ENCODE assay signal across 21 mouse cellular contexts in the genomic region with DNA sequence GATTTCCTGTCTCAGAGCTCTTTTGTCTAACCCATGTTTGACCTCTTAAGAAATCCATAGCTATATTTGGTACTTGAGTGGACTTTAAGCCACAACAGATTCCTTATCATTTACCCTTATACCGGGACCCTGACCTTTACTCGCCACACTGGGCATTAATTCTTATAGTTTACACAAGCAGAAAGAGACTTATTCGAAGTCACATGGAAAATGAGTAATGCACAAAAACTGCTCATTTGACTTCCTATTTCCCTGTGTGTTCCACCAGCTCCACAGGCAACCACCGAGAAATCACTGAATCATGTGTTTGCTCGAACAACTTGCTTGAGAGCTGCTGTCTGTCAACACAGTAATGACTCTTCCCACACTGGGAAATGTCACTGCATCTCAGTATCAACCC. TPM values are rescaled to one million over a fixed set of nuclear protein-coding genes. Genes with fewer than 3 reads are reported as not detected.
DNase-seq lines count a peak whose midpoint lies in the region; ATAC-seq and TF ChIP-seq lines count a peak whose summit lies in the region.
"Had no signal": no experiment of that assay in that cellular context is flagged by ENCODE, and none has a peak within 500 bp of the region (broad histone marks: within the 10 kb centered on the region; RNA-seq: fewer than 3 reads in every experiment).

No protein-coding gene starts in this region.

- TF ChIP-seq POLR2A in embryonic fibroblast, embryonic 13.5 days (IDR thresholded peaks at IDR 0.05; ENCODE audit: low read depth, low read length), result no peak

- peak overlapping the region; percentile 68 for H3K27ac ChIP-seq in embryonic fibroblast, embryonic 13.5 days (ENCODE audit: insufficient read depth, low read length)
- H3K27ac ChIP-seq in macrophage, result peak overlapping the region; percentile 95
- H3K27ac ChIP-seq in hindbrain, postnatal 0 days, result no peak overlapping the region
- H3K27ac ChIP-seq: embryonic facial prominence, embryonic 10.5 days; heart, embryonic 13.5 days; hindbrain, embryonic 10.5 days; limb, embryonic 12.5 days; midbrain, embryonic 13.5 days had no signal

- H3K4me2 ChIP-seq in hindbrain, postnatal 0 days (ENCODE audit: low read depth, low read length), result no peak overlapping the region
- H3K4me2 ChIP-seq: heart, embryonic 13.5 days; limb, embryonic 12.5 days; midbrain, embryonic 13.5 days had no signal

- no peaks in the 10 kb centered on the region for H3K9me3 ChIP-seq in hindbrain, postnatal 0 days (ENCODE audit: low read length)
- H3K9me3 ChIP-seq: embryonic facial prominence, embryonic 10.5 days; heart, embryonic 13.5 days; hindbrain, embryonic 10.5 days; limb, embryonic 12.5 days; midbrain, embryonic 13.5 days had no signal

- ATAC-seq in hindbrain, postnatal 0 days, result no peak
- ATAC-seq: activated CD4-positive, CD25-positive, alpha-beta regulatory T cell, adult 4 months; midbrain, embryonic 13.5 days had no signal

- H3K27me3 ChIP-seq in hindbrain, postnatal 0 days (ENCODE audit: insufficient read depth, low read length), result no peaks in the 10 kb centered on the region
- H3K27me3 ChIP-seq: heart, embryonic 13.5 days; limb, embryonic 12.5 days; midbrain, embryonic 13.5 days had no signal

- H3K9ac ChIP-seq in hindbrain, postnatal 0 days (replicated peaks; ENCODE audit: low read length), result no peak overlapping the region
- H3K9ac ChIP-seq: heart, embryonic 13.5 days; limb, embryonic 12.5 days; midbrain, embryonic 13.5 days had no signal

- H3K4me3 ChIP-seq in embryonic fibroblast, embryonic 13.5 days (ENCODE audit: insufficient read depth, low read length), result no peak overlapping the region
- H3K4me3 ChIP-seq in macrophage (ENCODE audit: inconsistent target), result no peak overlapping the region
- H3K4me3 ChIP-seq in hindbrain, postnatal 0 days (ENCODE audit: low read length), result no peak overlapping the region
- H3K4me3 ChIP-seq: embryonic facial prominence, embryonic 10.5 days; heart, embryonic 13.5 days; hindbrain, embryonic 10.5 days; limb, embryonic 12.5 days; midbrain, embryonic 13.5 days; myocyte had no signal

- DNase-seq in lung, postnatal 36 days, result peak; percentile 21
- DNase-seq in lung, postnatal 10 days, result no peak
- DNase-seq in frontal cortex, postnatal 36 days (ENCODE audit: low spot score in 2 of 2), result no peak
- no peak for DNase-seq in hindbrain, postnatal 0 days (ENCODE audit: low spot score)
- DNase-seq in left cerebral cortex, adult 18-20 months (ENCODE audit: low spot score in 2 of 2), result no peak
- DNase-seq: adrenal gland, postnatal 36 days; cerebellum, postnatal 25 days; kidney, adult 11 months; kidney, postnatal 4 days; layer of hippocampus, postnatal 36 days; right cerebral cortex, adult 18-20 months; spleen, adult 18-20 months had no signal

- H3K4me1 ChIP-seq in embryonic fibroblast, embryonic 13.5 days (ENCODE audit: control insufficient read depth, insufficient read depth, low read length), result no peaks in the 10 kb centered on the region; the same call in 1 of the 2 replicates
- H3K4me1 ChIP-seq in hindbrain, postnatal 0 days (ENCODE audit: insufficient read depth, low read length), result no peaks in the 10 kb centered on the region
- H3K4me1 ChIP-seq: hindbrain, embryonic 10.5 days; limb, embryonic 12.5 days; midbrain, embryonic 13.5 days had no signal

- 11% methylated on average over 5 of the region's 5 CpGs for WGBS in macrophage (ENCODE audit: missing documents)
- 85% methylated on average over 5 of the region's 5 CpGs for WGBS in hindbrain, postnatal 0 days

- peaks cover 85% of the 10 kb centered on the region for H3K79me2 ChIP-seq in macrophage (ENCODE audit: inconsistent target)

- no peaks in the 10 kb centered on the region for H3K36me3 ChIP-seq in macrophage (ENCODE audit: inconsistent target)
- H3K36me3 ChIP-seq in hindbrain, postnatal 0 days (ENCODE audit: insufficient read depth, low read length), result no peaks in the 10 kb centered on the region
- H3K36me3 ChIP-seq: embryonic facial prominence, embryonic 10.5 days; heart, embryonic 13.5 days; hindbrain, embryonic 10.5 days; limb, embryonic 12.5 days; midbrain, embryonic 13.5 days had no signal

- no peak for TF ChIP-seq CTCF in embryonic fibroblast, embryonic 13.5 days (IDR thresholded peaks at IDR 0.05; ENCODE audit: borderline replicate concordance, insufficient read depth, low read length)
- TF ChIP-seq CTCF in hindbrain, postnatal 0 days (IDR thresholded peaks at IDR 0.05; ENCODE audit: low read depth), result no peak

RNA-seq across cellular contexts. Expression of a gene that starts 6.4 kb away (rescaled TPM):
- 0.63 TPM in 1 of 2 replicates, not detected in the other for polyA plus RNA-seq in embryonic fibroblast, embryonic 13.5 days (2011; ENCODE audit: insufficient read length, low read depth, missing spikeins)
- total RNA-seq in macrophage (2018; cell fraction: chromatin; rRNA removed), result 1,000 to 10,000 TPM in 5 of 26 experiments, 100 to 1,000 TPM in 20, 10 to 100 TPM in 1; 95.3 to 2,772 (median 187) TPM
- 100 to 1,000 TPM in 6 of 26 experiments, 10 to 100 TPM in 20; 23.4 to 258 (median 41.3) TPM for total RNA-seq in macrophage (2018; cell fraction: cytosol; rRNA removed)
- total RNA-seq in macrophage (2018; cell fraction: nucleus; rRNA removed), result 1,000 to 10,000 TPM in 3 of 26 experiments, 100 to 1,000 TPM in 17, 10 to 100 TPM in 6; 54.9 to 1,374 (median 196) TPM
- polyA plus RNA-seq in macrophage (2018), result 28.9 to 54.2 TPM (median 42.6 TPM) in 3 replicates
- total RNA-seq in hindbrain, postnatal 0 days (2014; rRNA removed), result 0.14 and 0.47 TPM in 2 replicates
- 0.23 TPM in 1 of 2 replicates, not detected in the other for polyA plus RNA-seq in hindbrain, postnatal 0 days (2015; fragmentation: Nextera tagmentation; extraction: Ambion mirVana)
- not detected for total RNA-seq in left cerebral cortex, adult 18-20 months (2021)
- total RNA-seq: layer of hippocampus, postnatal 36 days had no signal
- polyA plus RNA-seq: activated CD4-positive, CD25-positive, alpha-beta regulatory T cell, adult 4 months; myocyte had no signal

Comparison
In these comparisons a context has a peak if more than half of its experiments do, and no peak if none do; other contexts are left out.
1. RNA of a gene that starts 6.4 kb away (polyA plus RNA-seq): 28.9 to 54.2 TPM in macrophage; 0.63 TPM in embryonic fibroblast, embryonic 13.5 days and 0.23 TPM in hindbrain, postnatal 0 days; every median in the first group is over 10 times any median in the second.